Mouse (Mus musculus): ENCODE data around the gene Tomm70a. TPM values are rescaled to one million over a fixed set of nuclear protein-coding genes. Genes with fewer than 3 reads are reported as not detected.
A peak's percentile ranks its signal among the peaks of the same experiment; 100 is the strongest.

Gene Tomm70a
- total and polyA plus RNA-seq, 3 experiments = 112 to 194 (median 129) TPM

DNA sequence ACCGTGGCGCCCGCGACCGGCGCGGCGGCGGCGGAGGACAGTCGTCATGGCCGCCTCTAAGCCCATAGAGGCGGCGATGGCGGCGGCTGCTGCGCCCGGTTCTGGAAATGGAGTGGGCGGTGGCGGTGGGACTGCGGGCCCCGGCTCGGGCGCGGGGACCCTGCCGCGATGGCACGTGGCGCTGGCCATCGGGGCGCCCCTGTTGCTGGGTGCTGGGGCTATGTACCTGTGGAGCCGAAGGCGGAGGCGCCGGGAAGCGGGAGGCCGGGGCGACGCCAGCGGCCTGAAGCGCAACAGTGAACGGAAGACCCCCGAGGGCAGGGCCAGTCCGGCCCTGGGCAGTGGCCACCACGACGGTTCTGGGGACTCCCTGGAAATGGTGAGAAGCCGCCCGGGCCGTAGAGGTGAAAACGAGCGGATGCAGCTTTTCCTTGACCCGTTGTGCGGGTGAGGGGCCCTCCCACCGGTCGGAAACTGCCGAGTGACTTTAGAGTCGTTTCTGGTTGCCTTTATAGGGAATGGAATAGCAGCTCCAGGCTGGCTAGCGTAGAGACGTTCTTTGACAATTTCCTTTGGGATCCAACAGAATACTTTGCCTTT is 413 bp downstream of the Tomm70a start:
- peak overlapping the region; percentile 94 for H3K9ac ChIP-seq (ENCODE audit: insufficient read depth, low read depth)
- peak overlapping the region; percentile 99; the same call in 1 of the 2 replicates for H3K4me2 ChIP-seq (ENCODE audit: insufficient read depth, low read depth, poor library complexity, severe bottlenecking)
- peak overlapping the region; percentile 77 to 87 (median 83) for H3K4me3 ChIP-seq (replicated peaks in 1 of 3; ENCODE audit: low read depth in 2 of 3, low read length in 2 of 3, poor library complexity in 1 of 3)
- in situ Hi-C loops (cut with MboI; ENCODE audit: low pct_ligation_motif_present, low pct_unique_long_range_greater_than_20kb, low sequenced_read_pairs) (loop anchor here (5.0 to 25.0 kb wide), 2 partner anchors 45 to 265 kb away; partner anchors contain the start of gene Nit2), dilution Hi-C loops (cut with MboI; ENCODE audit: extremely low pct_ligation_motif_present, extremely low pct_unique_long_range_greater_than_20kb, low sequenced_read_pairs) (no loop called here)
- no peaks in the 10 kb centered on the region for H3K9me3 ChIP-seq (replicated peaks; ENCODE audit: low read length)
- peak; percentile 45 for DNase-seq (ENCODE audit: extremely low read depth)
- H3K27me3 ChIP-seq (replicated peaks) = peaks cover 2% of the 10 kb centered on the region
- no peak for TF ChIP-seq JUN (IDR thresholded peaks at IDR 0.05; ENCODE audit: insufficient read depth, low read depth, low read length)
- no peak for TF ChIP-seq BHLHE40 (IDR thresholded peaks at IDR 0.05; ENCODE audit: low read depth, low read length)
- TF ChIP-seq MAZ (IDR thresholded peaks at IDR 0.05; ENCODE audit: low read depth, low read length) = 0 out of 2 replicates have a peak, but pooled peaks have one; percentile 19
- TF ChIP-seq ZKSCAN1 (IDR thresholded peaks at IDR 0.05; ENCODE audit: borderline replicate concordance, low read depth, low read length) = no peak
- TF ChIP-seq MAX (IDR thresholded peaks at IDR 0.05; ENCODE audit: low read length) = peak; percentile 0; the same call in 1 of the 2 replicates
- TF ChIP-seq CTCF (conservative IDR thresholded peaks at IDR 0.05 in 1 of 2, IDR thresholded peaks at IDR 0.05 in 1 of 2; ENCODE audit: low read depth in 2 of 2, low read length in 2 of 2) = no peak
- no peak for TF ChIP-seq ZC3H11A (IDR thresholded peaks at IDR 0.05; ENCODE audit: low read depth, low read length)
- TF ChIP-seq ZMIZ1 (IDR thresholded peaks at IDR 0.05; ENCODE audit: low read depth, low read length) = no peak
- no peak for TF ChIP-seq USF2 (conservative IDR thresholded peaks at IDR 0.05; ENCODE audit: low read depth, low read length)
- no peak for TF ChIP-seq TBP (conservative IDR thresholded peaks at IDR 0.05; ENCODE audit: low read depth, low read length)
- TF ChIP-seq POLR2AphosphoS2 (IDR thresholded peaks at IDR 0.05; ENCODE audit: low read depth, low read length) = no peak
- TF ChIP-seq SIN3A (IDR thresholded peaks at IDR 0.05; ENCODE audit: low read length) = 0 out of 2 replicates have a peak, but pooled peaks have one; percentile 6
- TF ChIP-seq PAX5 (IDR thresholded peaks at IDR 0.05; ENCODE audit: low read length) = no peak
- 0 out of 2 replicates have a peak, but pooled peaks have one; percentile 56 for TF ChIP-seq UBTF (IDR thresholded peaks at IDR 0.05; ENCODE audit: low read depth, low read length)
- no peak for TF ChIP-seq ZNF384 (IDR thresholded peaks at IDR 0.05; ENCODE audit: low read depth, low read length)
- no peak for TF ChIP-seq NELFE (IDR thresholded peaks at IDR 0.05; ENCODE audit: low read depth, low read length)
- TF ChIP-seq MXI1 (IDR thresholded peaks at IDR 0.05; ENCODE audit: low read depth, low read length) = peak; percentile 82; the same call in 1 of the 2 replicates
- peak overlapping the region; percentile 53 for H3K27ac ChIP-seq (ENCODE audit: insufficient read depth, low read depth)
- H3K36me3 ChIP-seq (replicated peaks in 1 of 2; ENCODE audit: control insufficient read depth in 1 of 2, insufficient read depth in 1 of 2, low read length in 1 of 2) = peaks cover 0 to 19% of the 10 kb centered on the region in 2 experiments
- peaks cover 44% of the 10 kb centered on the region for H3K79me2 ChIP-seq (replicated peaks; ENCODE audit: control insufficient read depth, extremely low read depth, insufficient read depth, poor library complexity, severe bottlenecking)
- H3K4me1 ChIP-seq (ENCODE audit: control insufficient read depth in 1 of 2, insufficient read depth in 2 of 2) = peaks cover 7 to 38% of the 10 kb centered on the region in 2 experiments; a peak in 3 of 4 replicates

DNA sequence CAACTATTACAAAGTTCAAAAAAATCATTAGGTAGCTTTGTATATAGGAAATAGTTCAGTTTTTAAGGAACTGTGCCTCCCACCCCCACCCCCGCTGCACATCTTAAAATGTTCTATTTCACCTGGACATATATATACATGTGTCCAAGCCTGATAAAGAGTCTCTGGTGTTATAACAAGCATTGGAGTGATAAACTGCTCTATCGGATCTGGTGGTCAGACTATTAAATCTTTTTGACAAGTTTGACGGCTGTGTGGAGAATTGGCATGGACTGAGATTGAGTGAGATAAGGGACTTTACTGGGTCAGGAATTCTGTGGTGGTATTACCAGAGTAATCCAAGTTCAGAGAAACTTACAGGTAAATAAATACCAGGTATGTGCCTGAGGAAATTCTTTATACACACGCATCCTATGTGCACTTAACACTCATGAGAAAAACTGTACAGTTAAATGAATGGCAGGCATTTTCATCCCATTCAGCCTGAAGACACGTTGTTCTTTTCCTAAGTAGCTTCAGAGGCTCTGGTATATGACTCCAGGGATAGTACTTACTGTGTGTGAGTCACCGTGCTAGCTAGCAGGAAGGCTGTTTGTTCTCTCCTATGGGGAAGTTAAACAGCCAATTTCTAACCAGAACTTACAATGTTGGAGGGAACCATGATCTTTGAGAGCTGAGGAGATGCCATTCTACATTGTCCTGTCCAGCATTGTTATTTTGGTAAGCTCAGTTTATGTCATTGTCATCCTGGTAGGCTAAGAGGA is 1.4 kb downstream of the Tomm70a start:
- Histone ChIP-seq H3K27me3 (replicated peaks) (no peaks in the 10 kb centered on the region), H3K27ac (ENCODE audit: insufficient read depth, low read depth) (no peak overlapping the region), H3K4me1 (ENCODE audit: control insufficient read depth in 1 of 2, insufficient read depth in 2 of 2) (peaks cover 8 to 47% of the 10 kb centered on the region in 2 experiments; a peak in 3 of 4 replicates), H3K4me3 (replicated peaks in 1 of 3; ENCODE audit: low read depth in 2 of 3, low read length in 2 of 3, poor library complexity in 1 of 3) (peak overlapping the region; percentile 77 to 87 (median 83)), H3K9ac (ENCODE audit: insufficient read depth, low read depth) (peak overlapping the region; percentile 94), H3K9me3 (replicated peaks; ENCODE audit: low read length) (no peaks in the 10 kb centered on the region), H3K79me2 (replicated peaks; ENCODE audit: control insufficient read depth, extremely low read depth, insufficient read depth, poor library complexity, severe bottlenecking) (peaks cover 54% of the 10 kb centered on the region), H3K4me2 (ENCODE audit: insufficient read depth, low read depth, poor library complexity, severe bottlenecking) (peak overlapping the region; percentile 99), H3K36me3 (replicated peaks in 1 of 2; ENCODE audit: control insufficient read depth in 1 of 2, insufficient read depth in 1 of 2, low read length in 1 of 2) (peaks cover 4 to 28% of the 10 kb centered on the region in 2 experiments)
- TF ChIP-seq TBP (conservative IDR thresholded peaks at IDR 0.05; ENCODE audit: low read depth, low read length) (0 out of 2 replicates have a peak, but pooled peaks have one; percentile 9), KAT2A (IDR thresholded peaks at IDR 0.05; ENCODE audit: insufficient replicate concordance, low read length) (no peak), MXI1 (IDR thresholded peaks at IDR 0.05; ENCODE audit: low read depth, low read length) (peak; percentile 52; the same call in 1 of the 2 replicates), IRF4 (IDR thresholded peaks at IDR 0.05; ENCODE audit: low read depth, low read length) (no peak), JUN (IDR thresholded peaks at IDR 0.05; ENCODE audit: insufficient read depth, low read depth, low read length) (no peak), EP300 (IDR thresholded peaks at IDR 0.05; ENCODE audit: low read length) (0 out of 2 replicates have a peak, but pooled peaks have one; percentile 19), USF1 (IDR thresholded peaks at IDR 0.05; ENCODE audit: low read depth, low read length) (no peak)
- in situ Hi-C loops (cut with MboI; ENCODE audit: low pct_ligation_motif_present, low pct_unique_long_range_greater_than_20kb, low sequenced_read_pairs) = loop anchor here (5.0 to 25.0 kb wide), 2 partner anchors 44 to 264 kb away; partner anchors contain the start of gene Nit2
- no peak for DNase-seq (ENCODE audit: extremely low read depth)
- dilution Hi-C loops (cut with MboI; ENCODE audit: extremely low pct_ligation_motif_present, extremely low pct_unique_long_range_greater_than_20kb, low sequenced_read_pairs) = no loop called here
